Comparison of ENCODE assay signal across 22 mouse cellular contexts in the genomic region with DNA sequence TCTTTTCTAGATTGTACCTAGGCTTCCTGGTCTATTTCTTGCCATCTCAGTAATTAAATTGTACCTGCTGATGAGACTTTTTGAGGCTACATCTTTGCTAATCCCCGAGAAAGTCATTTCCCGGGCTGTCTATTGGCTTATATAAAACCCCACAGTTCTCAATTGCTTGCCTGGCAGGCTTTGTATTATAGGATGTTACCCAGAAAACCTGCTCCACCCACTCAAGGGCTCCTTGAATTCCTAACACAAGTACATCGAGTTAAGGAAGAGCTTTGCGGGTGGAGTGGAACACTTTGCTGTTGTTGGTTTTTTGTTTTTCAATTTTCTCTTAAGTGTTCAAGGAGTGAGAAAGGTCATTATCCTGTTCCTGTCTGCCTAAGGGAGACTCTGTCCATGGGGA. TPM values are rescaled to one million over a fixed set of nuclear protein-coding genes. Genes with fewer than 3 reads are reported as not detected.
DNase-seq lines count a peak whose midpoint lies in the region; ATAC-seq and TF ChIP-seq lines count a peak whose summit lies in the region.
"Had no signal": no experiment of that assay in that cellular context is flagged by ENCODE, and none has a peak within 500 bp of the region (broad histone marks: within the 10 kb centered on the region; RNA-seq: fewer than 3 reads in every experiment).

No protein-coding gene starts in this region.

- peaks cover 6% of the 10 kb centered on the region; the same call in 1 of the 2 replicates for H3K4me1 ChIP-seq in lung, adult 2 months (ENCODE audit: control insufficient read depth, insufficient read depth, low read length)

- no peak overlapping the region for H3K4me3 ChIP-seq in gastrocnemius, adult 2 months
- H3K4me3 ChIP-seq in lung, adult 2 months (replicated peaks; ENCODE audit: extremely low read depth, low read depth, low read length), result no peak overlapping the region
- H3K4me3 ChIP-seq: embryonic facial prominence, embryonic 12.5 days; embryonic facial prominence, embryonic 15.5 days; hindbrain, embryonic 10.5 days; hindbrain, embryonic 13.5 days had no signal

- ATAC-seq in frontal cortex, adult (ENCODE audit: low TSS enrichment), result no peak
- ATAC-seq: forebrain, embryonic 14.5 days; forebrain, postnatal 0 days; hindbrain, embryonic 16.5 days; Patski had no signal

- H3K27ac ChIP-seq in gastrocnemius, adult 2 months, result peak overlapping the region; percentile 82; the same call in 1 of the 2 replicates
- H3K27ac ChIP-seq: embryonic facial prominence, embryonic 12.5 days; embryonic facial prominence, embryonic 15.5 days; hindbrain, embryonic 10.5 days; hindbrain, embryonic 13.5 days had no signal

- WGBS in lung, adult 2 months, result 62% methylated on average over 4 of the region's 4 CpGs

- no peak for TF ChIP-seq POLR2A in lung, adult 2 months (IDR thresholded peaks at IDR 0.05; ENCODE audit: borderline replicate concordance, extremely low read depth, low read depth, low read length)

- intact Hi-C loops in gastrocnemius, adult 2 months (cut with DNase I), result no loop called here
- intact Hi-C loops in gastrocnemius, postnatal 14 days (cut with DNase I; ENCODE audit: low total_unique reads), result no loop called here

- no peak for DNase-seq in gastrocnemius, adult 2 months
- no peak for DNase-seq in gastrocnemius, postnatal 14 days
- DNase-seq in lung, postnatal 10 days, result peak; percentile 40
- DNase-seq in lung, adult 2 months, result no peak
- DNase-seq in lung, postnatal 25 days (ENCODE audit: low spot score), result peak; percentile 74
- DNase-seq: adrenal gland, postnatal 10 days; adrenal gland, postnatal 36 days; cerebellum, adult 11 months; cerebellum, adult 2 months; cerebellum, adult 9-11 months; cerebellum, postnatal 25 days; forebrain, postnatal 0 days; gastrocnemius, postnatal 10 days had no signal

- no peak for TF ChIP-seq CTCF in gastrocnemius, adult 2 months (IDR thresholded peaks at IDR 0.05)
- TF ChIP-seq CTCF in lung, adult 2 months (IDR thresholded peaks at IDR 0.05; ENCODE audit: insufficient read depth, low read length), result no peak

RNA-seq across cellular contexts. Expression of a gene that starts 41.5 kb away (rescaled TPM):
- 10 to 100 TPM; 16.4 to 18.6 TPM for total RNA-seq in gastrocnemius, adult 2 months (2021)
- 10 to 100 TPM; 22.1 to 24.6 TPM for total RNA-seq in gastrocnemius, postnatal 14 days (2021)
- 24.2 and 26.5 TPM in 2 replicates for polyA plus RNA-seq in lung, adult 2 months (2012; rRNA removed)

RNA-seq across cellular contexts. Expression of a gene that starts 43.9 kb away (rescaled TPM):
- 10 to 100 TPM in 1 of 2 experiments, 1 to 10 TPM in 1; 9.8 to 11.0 TPM for total RNA-seq in gastrocnemius, adult 2 months (2021)
- 10 to 100 TPM; 12.2 to 21.6 TPM for total RNA-seq in gastrocnemius, postnatal 14 days (2021)
- 10.1 and 11.9 TPM in 2 replicates for polyA plus RNA-seq in lung, adult 2 months (2012; rRNA removed)
- polyA plus RNA-seq: G1E had no signal

RNA-seq across cellular contexts. Expression of a gene that starts 59.1 kb away (rescaled TPM):
- total RNA-seq in gastrocnemius, adult 2 months (2021), result 10 to 100 TPM; 26.3 to 32.4 TPM
- 10 to 100 TPM; 23.0 to 33.2 TPM for total RNA-seq in gastrocnemius, postnatal 14 days (2021)
- polyA plus RNA-seq in lung, adult 2 months (2012; rRNA removed), result 28.8 and 45.9 TPM in 2 replicates

Comparison
In these comparisons a context has a peak if more than half of its experiments do, and no peak if none do; other contexts are left out.
1. DNase-seq: peak in lung, postnatal 10 days (single experiment) and lung, postnatal 25 days (single experiment); none in gastrocnemius, adult 2 months (single experiment), gastrocnemius, postnatal 14 days (single experiment) and lung, adult 2 months (single experiment).